Mouse (Mus musculus) left cerebral cortex, postnatal 14 days (tissue): ENCODE results near the gene Taf4. TPM values are rescaled to one million over a fixed set of nuclear protein-coding genes. Genes with fewer than 3 reads are reported as not detected.

Source experiments
- DNase-seq, 2 experiments: peaks; one replicate each; pipeline ENCODE4 v3.0.0; 2021 to 2022; ENCODE audit warnings: low spot score in 2 of 2, mixed read lengths in 1 of 2
- intact Hi-C: fragments of 180-260 bp; cut with DNase I; formaldehyde crosslinking; loops from one replicate; pipeline ENCODE4 v1.15.1; 2025
- total RNA-seq, 2 experiments: library from RNA; stranded (reverse); gene quantifications; 2 replicates each; pipeline ENCODE4 v1.2.3; 2021

Gene Taf4
- total RNA-seq, 2 experiments from 2014 or later, result 15.2 to 17.4 TPM

DNA sequence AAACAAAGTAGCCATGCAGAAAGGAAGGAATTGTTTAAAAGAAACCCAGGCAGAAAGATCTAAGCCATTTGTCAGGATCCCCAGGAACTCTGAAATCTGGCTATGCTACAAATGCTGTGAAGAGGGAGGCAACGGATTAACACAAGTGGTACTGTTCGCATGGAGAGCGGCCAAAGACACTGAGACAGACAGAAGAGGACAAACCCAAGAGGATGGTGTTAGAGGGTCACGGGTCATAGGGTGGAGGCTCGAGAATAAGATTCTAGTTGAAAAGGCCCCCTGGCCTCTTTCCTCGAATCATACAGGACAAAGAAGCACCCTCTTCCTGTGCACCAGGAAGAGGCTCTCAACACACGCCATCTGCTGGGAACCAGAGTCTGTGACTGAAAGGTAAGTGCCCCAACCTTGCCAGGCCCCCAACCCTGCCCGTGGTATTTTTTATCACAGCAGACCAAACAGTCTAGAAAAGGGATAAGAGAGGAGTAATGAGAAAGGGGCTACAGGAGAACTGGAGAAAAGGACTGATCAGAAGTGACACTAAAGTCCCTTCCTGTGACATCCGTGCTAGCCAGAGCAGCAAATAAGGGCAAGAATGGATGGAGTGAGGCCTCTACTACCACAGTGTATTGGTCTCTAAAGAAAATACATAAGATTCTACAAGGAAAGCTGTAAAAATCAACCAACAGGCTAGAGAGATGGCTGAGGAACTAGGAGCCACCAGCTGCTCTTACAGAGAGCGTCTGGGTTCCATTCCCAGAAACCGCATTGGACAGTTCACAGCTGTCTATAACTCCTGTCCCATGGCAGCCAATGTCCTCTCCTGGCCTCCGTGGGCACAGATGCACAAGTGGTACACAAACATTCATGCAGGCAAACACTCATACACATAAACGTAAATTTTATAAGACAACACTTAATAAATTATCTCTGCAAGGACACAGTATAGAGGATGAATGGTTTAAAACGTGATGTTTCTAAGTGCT lies 24.6 kb downstream of the Taf4 start:
- intact Hi-C loops, result no loop called here

DNA sequence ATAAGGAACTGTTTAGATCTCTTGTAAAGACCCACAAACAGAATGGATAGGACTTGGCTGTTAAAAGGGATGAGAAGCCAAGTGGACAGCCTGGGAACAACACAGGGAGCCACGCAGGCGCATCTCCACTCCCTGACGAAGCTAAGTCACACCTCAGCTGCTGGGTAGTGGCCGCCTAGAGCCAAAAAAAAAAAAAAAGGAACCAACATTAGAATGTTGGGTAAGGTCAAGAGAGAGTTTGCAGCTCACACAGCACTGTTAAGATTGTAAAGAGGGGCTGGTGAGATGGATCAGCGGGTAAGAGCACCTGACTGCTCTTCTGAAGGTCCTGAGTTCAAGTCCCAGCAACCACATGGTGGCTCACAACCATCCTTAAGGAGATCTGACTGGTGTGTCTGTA lies 27.6 kb downstream of the Taf4 start:
- no peak for DNase-seq
- intact Hi-C loops, result no loop called here

More for the DNA sequence above, 24.6 kb downstream of the Taf4 start:
- no peak for DNase-seq

DNA sequence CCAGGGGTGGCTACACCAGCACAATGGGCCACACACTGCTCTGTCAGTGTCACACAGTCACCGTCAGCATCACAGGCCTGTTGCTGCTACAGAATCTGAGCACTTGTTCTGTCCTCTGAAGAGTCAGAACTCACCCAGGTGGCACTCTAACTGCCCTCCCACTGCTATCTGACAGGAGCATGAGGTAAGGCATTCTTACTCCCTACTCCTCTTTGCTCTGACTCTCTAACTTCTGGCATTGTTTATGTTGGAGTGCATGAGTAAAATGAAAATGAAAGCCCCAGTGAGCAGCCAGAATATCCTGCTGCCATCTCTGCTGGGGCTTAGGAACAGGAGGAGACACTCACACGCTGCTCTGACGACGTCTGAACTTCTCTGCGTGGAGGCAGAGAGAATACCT lies 28.8 kb downstream of the Taf4 start:
- DNase-seq, result no peak
- intact Hi-C loops, result no loop called here

GRCm38 (mm10) chr2:179946496-179946895 lies 29.9 kb downstream of the Taf4 start:
- intact Hi-C loops, result no loop called here
- no peak for DNase-seq

- DNase-seq, result no peak
Measured at GRCm38 (mm10) chr2:179945051-179945450, 31.4 kb downstream of the Taf4 start.

DNA sequence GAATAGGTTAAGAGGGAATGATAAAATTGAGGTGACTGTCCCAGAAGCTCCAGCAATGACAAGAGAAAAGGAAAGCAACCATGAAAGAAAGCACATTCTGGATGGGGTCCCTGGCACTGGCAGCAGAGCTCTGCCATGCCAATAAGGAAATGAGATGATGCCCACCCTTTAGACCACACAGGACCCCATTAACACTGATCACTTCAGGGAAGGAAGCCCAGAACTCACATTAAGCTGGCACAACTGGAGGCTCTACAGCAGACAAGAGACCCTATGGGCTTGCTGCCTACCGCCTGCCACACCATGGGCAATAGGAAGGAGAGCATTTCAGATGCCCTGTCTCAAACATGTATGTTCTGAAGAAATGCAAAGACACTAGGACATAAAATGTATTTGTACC lies 34.8 kb downstream of the Taf4 start:
- DNase-seq, result no peak
- intact Hi-C loops, result no loop called here

More at GRCm38 (mm10) chr2:179945051-179945450, 31.4 kb downstream of the Taf4 start:
- intact Hi-C loops, result no loop called here

- DNase-seq, result no peak
- intact Hi-C loops, result no loop called here
Measured at GRCm38 (mm10) chr2:179937091-179937490, 39.4 kb downstream of the Taf4 start.

GRCm38 (mm10) chr2:179934165-179934564 lies 42.3 kb downstream of the Taf4 start:
- intact Hi-C loops, result no loop called here

DNA sequence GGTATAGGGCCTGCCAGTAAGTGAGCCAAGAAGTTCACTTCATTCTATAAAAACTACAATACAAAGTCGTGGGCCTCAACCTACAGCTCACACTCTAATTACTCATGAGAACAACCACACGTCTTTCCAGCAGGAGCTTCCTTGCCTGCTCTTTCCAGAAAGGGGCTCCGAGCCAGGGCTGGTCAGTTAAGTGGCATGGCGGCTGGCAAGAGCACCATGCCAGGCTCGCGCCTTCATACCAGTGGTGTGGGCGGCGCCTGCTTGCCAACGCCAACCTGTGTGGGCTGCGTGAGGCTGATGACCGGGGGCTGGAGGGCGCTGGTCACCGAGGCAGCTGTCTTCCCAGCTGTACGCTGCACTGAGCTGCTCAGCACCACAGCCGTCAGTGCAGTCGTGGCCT lies 44.7 kb downstream of the Taf4 start:
- no peak for DNase-seq

More at GRCm38 (mm10) chr2:179934165-179934564, 42.3 kb downstream of the Taf4 start:
- no peak for DNase-seq

DNA sequence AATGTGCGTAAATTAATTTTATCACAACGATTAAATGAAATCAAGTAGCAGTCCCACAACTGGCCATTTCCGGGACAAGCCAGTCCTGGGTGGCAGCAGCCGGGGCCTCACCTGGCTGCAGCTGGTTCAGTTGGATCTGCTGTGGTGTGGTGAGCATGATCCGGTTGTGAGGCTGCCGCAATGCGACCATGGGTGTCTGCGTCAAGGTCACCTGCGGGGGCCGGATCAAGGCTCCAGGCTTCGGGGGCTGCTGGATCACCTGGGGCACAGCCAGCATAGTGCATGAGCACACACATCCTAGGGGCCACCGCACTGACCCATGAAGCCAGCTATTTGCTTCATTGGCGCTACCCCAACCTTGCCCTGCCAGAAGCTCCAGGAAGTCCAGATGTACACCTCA lies 47.3 kb downstream of the Taf4 start:
- intact Hi-C loops, result no loop called here
- DNase-seq, result no peak

More for the DNA sequence above, 44.7 kb downstream of the Taf4 start:
- intact Hi-C loops, result no loop called here

DNA sequence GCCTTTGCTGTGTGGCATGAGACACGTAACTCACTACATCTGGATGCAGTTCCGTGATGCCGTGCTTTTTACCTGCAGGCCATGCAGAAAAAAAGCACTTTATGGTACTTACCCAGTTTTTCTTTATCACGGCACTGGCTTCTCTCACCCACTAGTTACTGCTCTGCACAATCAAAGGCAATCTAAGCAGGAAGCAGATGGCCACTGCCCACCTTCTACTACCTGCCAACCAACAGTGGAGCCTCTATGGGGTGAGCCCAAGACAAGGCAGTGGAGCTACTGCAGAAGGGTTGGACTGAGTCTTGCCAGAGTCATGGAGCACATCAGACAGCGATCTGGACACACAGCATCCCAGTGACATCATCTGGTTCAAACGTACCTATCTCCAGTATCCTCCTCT lies 52.4 kb downstream of the Taf4 start:
- no peak for DNase-seq
- intact Hi-C loops, result no loop called here

GRCm38 (mm10) chr2:179921021-179921653 lies 55.3 kb downstream of the Taf4 start:
- intact Hi-C loops, result no loop called here
- DNase-seq, result no peak

DNA sequence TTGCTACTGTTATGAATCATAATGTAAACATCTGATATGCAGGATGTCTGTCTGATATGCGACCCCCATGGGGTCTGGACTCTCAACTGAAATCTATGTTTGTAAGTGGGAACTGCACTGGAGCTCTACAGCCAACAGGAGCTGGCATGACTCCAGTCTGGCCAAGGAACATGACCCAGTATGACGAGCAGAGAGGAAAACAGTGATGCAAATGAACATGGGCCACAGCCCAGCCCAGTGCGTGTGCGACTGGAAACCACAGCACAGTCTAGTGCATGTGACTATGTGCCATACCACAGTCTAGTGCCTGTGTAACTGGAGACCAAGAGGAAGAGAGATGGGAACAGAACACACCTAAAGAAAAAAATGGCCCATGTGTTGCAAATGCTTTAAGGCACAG lies 56.4 kb downstream of the Taf4 start:
- no peak for DNase-seq
- intact Hi-C loops, result no loop called here

- DNase-seq, result peak; percentile 65 to 73
- intact Hi-C loops, result loop anchor here (2.0 to 5.0 kb wide), 3 partner anchors 55 to 134 kb away; no protein-coding TSS in a partner anchor
Measured at GRCm38 (mm10) chr2:179916877-179917673, 59.4 kb downstream of the Taf4 start.

DNA sequence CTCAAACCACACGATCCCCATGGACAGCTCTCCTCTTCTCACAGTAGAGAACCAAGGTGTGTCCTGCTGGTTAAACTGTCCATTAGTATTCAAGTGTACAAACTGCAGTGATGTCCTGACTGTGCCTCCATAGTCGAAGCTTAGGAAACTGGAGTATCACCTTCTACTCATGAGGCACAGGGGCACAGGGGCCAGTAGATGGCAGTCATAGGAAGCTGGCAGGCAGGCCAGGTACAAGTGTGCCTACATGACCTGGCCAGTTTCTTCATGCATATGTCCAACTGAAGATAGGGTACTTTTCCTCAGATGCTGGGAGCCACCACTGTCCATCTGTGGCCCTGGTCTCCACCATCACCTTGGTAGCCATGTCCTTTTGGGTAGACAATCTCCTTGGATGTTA lies 62.2 kb downstream of the Taf4 start:
- DNase-seq, result no peak
- intact Hi-C loops, result no loop called here

DNA sequence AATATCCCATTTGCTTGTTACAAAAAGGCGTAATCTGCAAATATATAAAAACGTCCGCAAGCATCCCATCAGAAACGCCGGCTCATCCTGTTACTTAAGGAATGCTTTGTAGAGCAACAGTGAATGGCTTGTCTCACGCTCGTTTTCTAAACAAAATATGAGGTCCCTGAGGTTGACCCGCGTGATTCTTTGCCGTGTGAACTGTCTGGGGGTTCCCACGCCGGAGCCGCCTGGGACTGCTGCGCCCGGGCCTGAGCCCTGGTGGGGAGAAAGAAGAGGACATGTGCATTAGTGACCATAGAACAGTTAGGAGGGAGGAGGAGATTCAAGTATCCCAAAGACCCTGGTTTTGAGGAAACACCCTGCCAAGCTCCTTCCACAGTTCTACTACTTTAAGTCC lies 63.1 kb downstream of the Taf4 start:
- intact Hi-C loops, result no loop called here
- no peak for DNase-seq

- no peak for DNase-seq
- intact Hi-C loops, result no loop called here
Measured at GRCm38 (mm10) chr2:179912911-179913310, 63.5 kb downstream of the Taf4 start.

- DNase-seq, result no peak
- intact Hi-C loops, result no loop called here
Measured at GRCm38 (mm10) chr2:179896949-179897348, 79.5 kb downstream of the Taf4 start.

- DNase-seq, result no peak
- intact Hi-C loops, result no loop called here
Measured at GRCm38 (mm10) chr2:179891048-179891447, 85.4 kb downstream of the Taf4 start.

GRCm38 (mm10) chr2:179884561-179884960 lies 91.9 kb downstream of the Taf4 start:
- no peak for DNase-seq
- intact Hi-C loops, result no loop called here
